Mouse (Mus musculus): ENCODE data around the gene C2cd2.

C2cd2 gene

GRCm38 (mm10) chr16:97877502-97877901 lies 84.9 kb downstream of the C2cd2 start:
- DNase-seq = no peak

GRCm38 (mm10) chr16:97875101-97875500 lies 87.3 kb downstream of the C2cd2 start:
- DNase-seq = no peak

- no peak for DNase-seq
Measured at GRCm38 (mm10) chr16:97874376-97874775, 88.0 kb downstream of the C2cd2 start.

GRCm38 (mm10) chr16:97872657-97873056 lies 89.7 kb downstream of the C2cd2 start:
- no peak for DNase-seq

- no peak for DNase-seq
Measured at GRCm38 (mm10) chr16:97869193-97870102, 93.0 kb downstream of the C2cd2 start.

- no peak for DNase-seq
Measured at GRCm38 (mm10) chr16:97863932-97864467, 98.4 kb downstream of the C2cd2 start.

GRCm38 (mm10) chr16:97856050-97856449 lies 106.3 kb downstream of the C2cd2 start:
- DNase-seq = no peak

- peak; percentile 86 for DNase-seq
Measured at GRCm38 (mm10) chr16:97851741-97852319, 110.6 kb downstream of the C2cd2 start, which contains the start of gene Prdm15. Prdm15 (minus strand) TSS chr16:97851850.

GRCm38 (mm10) chr16:97851061-97851740 lies 111.2 kb downstream of the C2cd2 start:
- DNase-seq = peak; percentile 90

- DNase-seq = no peak
Measured at GRCm38 (mm10) chr16:97850667-97851060, 111.7 kb downstream of the C2cd2 start.

GRCm38 (mm10) chr16:97848832-97849231 lies 113.6 kb downstream of the C2cd2 start:
- no peak for DNase-seq

- no peak for DNase-seq
Measured at GRCm38 (mm10) chr16:97844967-97845937, 117.1 kb downstream of the C2cd2 start.

- DNase-seq = no peak
Measured at GRCm38 (mm10) chr16:97832154-97832553, 130.2 kb downstream of the C2cd2 start.

- no peak for DNase-seq
Measured at GRCm38 (mm10) chr16:97828207-97828606, 134.2 kb downstream of the C2cd2 start.

- DNase-seq = no peak
Measured at GRCm38 (mm10) chr16:97823311-97824007, 138.9 kb downstream of the C2cd2 start.

- DNase-seq = no peak
Measured at GRCm38 (mm10) chr16:97819532-97819931, 142.9 kb downstream of the C2cd2 start.

- no peak for DNase-seq
Measured at GRCm38 (mm10) chr16:97817414-97817813, 145.0 kb downstream of the C2cd2 start.

GRCm38 (mm10) chr16:97815269-97815668 lies 147.1 kb downstream of the C2cd2 start:
- no peak for DNase-seq

GRCm38 (mm10) chr16:97814060-97814459 lies 148.3 kb downstream of the C2cd2 start:
- DNase-seq = no peak

GRCm38 (mm10) chr16:97808881-97809280 lies 153.5 kb downstream of the C2cd2 start:
- DNase-seq = no peak

- DNase-seq = no peak
Measured at GRCm38 (mm10) chr16:97805646-97806045, 156.8 kb downstream of the C2cd2 start.
